Mouse (Mus musculus): ENCODE data around the gene D10Wsu102e. TPM values are rescaled to one million over a fixed set of nuclear protein-coding genes. Genes with fewer than 3 reads are reported as not detected.

Gene D10Wsu102e
- polyA plus RNA-seq, 1 experiment from 2014 or later = 0.23 TPM

GRCm38 (mm10) chr10:83341226-83341625 is 18.8 kb upstream of the D10Wsu102e start:
- H3K9ac ChIP-seq (ENCODE audit: low read length) = no peak overlapping the region
- H3K27me3 ChIP-seq (ENCODE audit: control insufficient read depth, insufficient read depth, low read length) = peaks cover 3% of the 10 kb centered on the region; the same call in 1 of the 2 replicates
- no peaks in the 10 kb centered on the region for H3K4me1 ChIP-seq (replicated peaks; ENCODE audit: control insufficient read depth, insufficient read depth)
- 26% methylated on average over 2 of the region's 2 CpGs for WGBS
- no peak for DNase-seq (ENCODE audit: low spot score)
- no peak overlapping the region for H3K4me2 ChIP-seq (replicated peaks; ENCODE audit: low read depth)
- H3K27ac ChIP-seq (replicated peaks) = no peak overlapping the region
- H3K4me3 ChIP-seq (ENCODE audit: low read depth, low read length) = no peak overlapping the region
- no peaks in the 10 kb centered on the region for H3K9me3 ChIP-seq (ENCODE audit: control insufficient read depth, low read length)
- TF ChIP-seq EP300 (optimal IDR thresholded peaks at IDR 0.05) (no peak), CTCF (IDR thresholded peaks at IDR 0.05; ENCODE audit: low read depth) (no peak)
- ATAC-seq (ENCODE audit: low FRiP score, low TSS enrichment) = no peak
- no peaks in the 10 kb centered on the region for H3K36me3 ChIP-seq (ENCODE audit: control insufficient read depth, insufficient read depth, low read length)

- Histone ChIP-seq H3K4me2 (replicated peaks; ENCODE audit: low read depth) (no peak overlapping the region), H3K27me3 (ENCODE audit: control insufficient read depth, insufficient read depth, low read length) (no peaks in the 10 kb centered on the region), H3K4me3 (ENCODE audit: low read depth, low read length) (no peak overlapping the region), H3K27ac (replicated peaks) (no peak overlapping the region), H3K4me1 (replicated peaks; ENCODE audit: control insufficient read depth, insufficient read depth) (no peaks in the 10 kb centered on the region), H3K9me3 (ENCODE audit: control insufficient read depth, low read length) (no peaks in the 10 kb centered on the region), H3K9ac (ENCODE audit: low read length) (no peak overlapping the region), H3K36me3 (ENCODE audit: control insufficient read depth, insufficient read depth, low read length) (no peaks in the 10 kb centered on the region)
- 59% methylated on average over 5 of the region's 5 CpGs for WGBS
- ATAC-seq (ENCODE audit: low FRiP score, low TSS enrichment) (no peak), DNase-seq (ENCODE audit: low spot score) (no peak)
- no peak for TF ChIP-seq CTCF (IDR thresholded peaks at IDR 0.05; ENCODE audit: low read depth)
- TF ChIP-seq EP300 (optimal IDR thresholded peaks at IDR 0.05) = no peak
These were observed 16.9 kb upstream of the D10Wsu102e start for GRCm38 (mm10) chr10:83343171-83343570.

- Histone ChIP-seq H3K9me3 (ENCODE audit: control insufficient read depth, low read length) (no peaks in the 10 kb centered on the region), H3K4me1 (replicated peaks; ENCODE audit: control insufficient read depth, insufficient read depth) (no peaks in the 10 kb centered on the region), H3K36me3 (ENCODE audit: control insufficient read depth, insufficient read depth, low read length) (no peaks in the 10 kb centered on the region), H3K4me2 (replicated peaks; ENCODE audit: low read depth) (no peak overlapping the region), H3K4me3 (ENCODE audit: low read depth, low read length) (no peak overlapping the region), H3K27me3 (ENCODE audit: control insufficient read depth, insufficient read depth, low read length) (no peaks in the 10 kb centered on the region), H3K9ac (ENCODE audit: low read length) (no peak overlapping the region), H3K27ac (replicated peaks) (no peak overlapping the region)
- WGBS = 39% methylated on average over 2 of the region's 2 CpGs
- ATAC-seq (ENCODE audit: low FRiP score, low TSS enrichment) (no peak), DNase-seq (ENCODE audit: low spot score) (no peak)
- TF ChIP-seq EP300 (optimal IDR thresholded peaks at IDR 0.05) = no peak
- TF ChIP-seq CTCF (IDR thresholded peaks at IDR 0.05; ENCODE audit: low read depth) = no peak
These were observed 16.0 kb upstream of the D10Wsu102e start for GRCm38 (mm10) chr10:83343828-83344685.

GRCm38 (mm10) chr10:83345693-83346358 is 14.2 kb upstream of the D10Wsu102e start:
- WGBS = 52% methylated on average over 7 of the region's 7 CpGs
- Histone ChIP-seq H3K4me3 (ENCODE audit: low read depth, low read length) (no peak overlapping the region), H3K4me2 (replicated peaks; ENCODE audit: low read depth) (no peak overlapping the region), H3K27ac (replicated peaks) (no peak overlapping the region), H3K36me3 (ENCODE audit: control insufficient read depth, insufficient read depth, low read length) (no peaks in the 10 kb centered on the region), H3K4me1 (replicated peaks; ENCODE audit: control insufficient read depth, insufficient read depth) (no peaks in the 10 kb centered on the region), H3K27me3 (ENCODE audit: control insufficient read depth, insufficient read depth, low read length) (no peaks in the 10 kb centered on the region), H3K9ac (ENCODE audit: low read length) (no peak overlapping the region), H3K9me3 (ENCODE audit: control insufficient read depth, low read length) (no peaks in the 10 kb centered on the region)
- ATAC-seq (ENCODE audit: low FRiP score, low TSS enrichment) (no peak), DNase-seq (ENCODE audit: low spot score) (no peak)
- no peak for TF ChIP-seq CTCF (IDR thresholded peaks at IDR 0.05; ENCODE audit: low read depth)
- no peak for TF ChIP-seq EP300 (optimal IDR thresholded peaks at IDR 0.05)

- no peaks in the 10 kb centered on the region for H3K27me3 ChIP-seq (ENCODE audit: control insufficient read depth, insufficient read depth, low read length)
- no peak overlapping the region for H3K27ac ChIP-seq (replicated peaks)
- no peaks in the 10 kb centered on the region for H3K4me1 ChIP-seq (replicated peaks; ENCODE audit: control insufficient read depth, insufficient read depth)
- no peaks in the 10 kb centered on the region for H3K9me3 ChIP-seq (ENCODE audit: control insufficient read depth, low read length)
- no peak for TF ChIP-seq EP300 (optimal IDR thresholded peaks at IDR 0.05)
- no peak for TF ChIP-seq CTCF (IDR thresholded peaks at IDR 0.05; ENCODE audit: low read depth)
- DNase-seq (ENCODE audit: low spot score) (no peak), ATAC-seq (ENCODE audit: low FRiP score, low TSS enrichment) (no peak)
- H3K36me3 ChIP-seq (ENCODE audit: control insufficient read depth, insufficient read depth, low read length) = no peaks in the 10 kb centered on the region
- H3K4me2 ChIP-seq (replicated peaks; ENCODE audit: low read depth) = no peak overlapping the region
- WGBS = 86% methylated on average over 5 of the region's 5 CpGs
- H3K4me3 ChIP-seq (ENCODE audit: low read depth, low read length) = no peak overlapping the region
- no peak overlapping the region for H3K9ac ChIP-seq (ENCODE audit: low read length)
These were observed 13.7 kb upstream of the D10Wsu102e start for GRCm38 (mm10) chr10:83346359-83346736.

GRCm38 (mm10) chr10:83347494-83347893 is 12.5 kb upstream of the D10Wsu102e start:
- ATAC-seq (ENCODE audit: low FRiP score, low TSS enrichment) = no peak
- no peaks in the 10 kb centered on the region for H3K27me3 ChIP-seq (ENCODE audit: control insufficient read depth, insufficient read depth, low read length)
- no peaks in the 10 kb centered on the region for H3K36me3 ChIP-seq (ENCODE audit: control insufficient read depth, insufficient read depth, low read length)
- no peaks in the 10 kb centered on the region for H3K4me1 ChIP-seq (replicated peaks; ENCODE audit: control insufficient read depth, insufficient read depth)
- H3K4me3 ChIP-seq (ENCODE audit: low read depth, low read length) = no peak overlapping the region
- TF ChIP-seq EP300 (optimal IDR thresholded peaks at IDR 0.05) = no peak
- TF ChIP-seq CTCF (IDR thresholded peaks at IDR 0.05; ENCODE audit: low read depth) = no peak
- no peak for DNase-seq (ENCODE audit: low spot score)
- 31% methylated on average over 7 of the region's 7 CpGs for WGBS
- no peaks in the 10 kb centered on the region for H3K9me3 ChIP-seq (ENCODE audit: control insufficient read depth, low read length)
- no peak overlapping the region for H3K9ac ChIP-seq (ENCODE audit: low read length)
- no peak overlapping the region for H3K4me2 ChIP-seq (replicated peaks; ENCODE audit: low read depth)
- H3K27ac ChIP-seq (replicated peaks) = no peak overlapping the region
